Mouse (Mus musculus): ENCODE measurements around the gene Pkd2.

GRCm38 (mm10) chr5:104449491-104449890 is 9.8 kb upstream of the Pkd2 start:
- TF ChIP-seq USF1 (IDR thresholded peaks at IDR 0.05; ENCODE audit: low read depth, low read length) (no peak), ZC3H11A (IDR thresholded peaks at IDR 0.05; ENCODE audit: low read depth, low read length) (no peak), CHD1 (IDR thresholded peaks at IDR 0.05; ENCODE audit: low read depth, low read length) (no peak), CTCF (conservative IDR thresholded peaks at IDR 0.05 in 1 of 2, IDR thresholded peaks at IDR 0.05 in 1 of 2; ENCODE audit: low read depth in 2 of 2, low read length in 2 of 2) (no peak), EP300 (IDR thresholded peaks at IDR 0.05; ENCODE audit: low read length) (no peak), MYC (IDR thresholded peaks at IDR 0.05; ENCODE audit: low read depth, low read length) (no peak), JUND (conservative IDR thresholded peaks at IDR 0.05; ENCODE audit: low read depth, low read length) (no peak)

Measured in CH12.LX (cell line).